Mouse (Mus musculus) lung, postnatal 0 days (tissue): ENCODE results near the gene Chst8. TPM values are rescaled to one million over a fixed set of nuclear protein-coding genes. Genes with fewer than 3 reads are reported as not detected.

Source experiments
- ATAC-seq: fragments of 200-750 bp; cut with Nextera tagmentation; 2 replicates; pipeline ENCODE4 v1.8.0; 2017; ENCODE audit warnings: moderate library complexity
- DNase-seq: peaks from one replicate; pipeline ENCODE4 v3.0.0-alpha.2; 2016; ENCODE audit warnings: low spot score
- H3K27ac ChIP-seq: fragments of 300-500 bp; sonication (generic); 2 replicates; pipeline ENCODE4 v1.5.1; 2014; ENCODE audit warnings: antibody characterized with exemption, mild to moderate bottlenecking, low read length, mixed read lengths
- H3K27me3 ChIP-seq: fragments of 300-500 bp; sonication (generic); replicated peaks from 2 replicates; pipeline ENCODE4 v1.6.1; 2014; ENCODE audit warnings: low read length, mixed read lengths; ENCODE audit not compliant: insufficient read depth
- H3K36me3 ChIP-seq: fragments of 300-500 bp; sonication (generic); 2 replicates; pipeline ENCODE4 v1.6.1; 2014; ENCODE audit warnings: low read length, mixed read lengths; ENCODE audit not compliant: insufficient read depth
- H3K4me1 ChIP-seq: fragments of 300-500 bp; sonication (generic); 2 replicates; pipeline ENCODE4 v1.6.1; 2014; ENCODE audit warnings: antibody characterized with exemption, low read depth, low read length, mixed read lengths; ENCODE audit not compliant: insufficient read depth
- H3K4me2 ChIP-seq: fragments of 300-500 bp; sonication (generic); replicated peaks from 2 replicates; pipeline ENCODE4 v1.6.1; 2014; ENCODE audit warnings: low read depth, mild to moderate bottlenecking, low read length, moderate library complexity, mixed read lengths
- H3K4me3 ChIP-seq: fragments of 300-500 bp; sonication (generic); 2 replicates; pipeline ENCODE4 v1.5.1; 2014; ENCODE audit warnings: low read depth, low read length
- H3K9ac ChIP-seq: fragments of 300-500 bp; sonication (generic); replicated peaks from 2 replicates; pipeline ENCODE4 v1.6.1; 2014; ENCODE audit warnings: low read depth, mild to moderate bottlenecking
- H3K9me3 ChIP-seq: fragments of 300-500 bp; sonication (generic); 2 replicates; pipeline ENCODE4 v1.6.1; 2016; ENCODE audit warnings: low read length, mixed read lengths
- CTCF ChIP-seq: IDR thresholded peaks from 2 replicates; pipeline ENCODE4 v1.5.1; 2016; ENCODE audit warnings: antibody characterized with exemption, mild to moderate bottlenecking
- EP300 ChIP-seq: IDR thresholded peaks from 2 replicates; pipeline ENCODE4 v1.6.1; 2016; ENCODE audit warnings: antibody characterized with exemption, mild to moderate bottlenecking, control low read depth
- WGBS: fragments of 180-500 bp; shearing (Covaris S2); extraction: QIAGEN DNeasy Blood & Tissue Kit; methylation state at CpG from one replicate; pipeline ENCODE4 v1.1.7; 2014; 5-methylcytosine and 5-hydroxymethylcytosine counted together
- polyA plus RNA-seq: library from polyadenylated mRNA; unstranded; fragments of >200 nt; fragmentation: Nextera tagmentation; extraction: Ambion mirVana; gene quantifications from 2 replicates; pipeline ENCODE4 v1.2.1, GENCODE M21; 2015

The Chst8 gene
- polyA plus RNA-seq, 1 experiment from 2014 or later, result 5.9 TPM

GRCm38 (mm10) chr7:34744994-34745393 lies 67.5 kb downstream of the Chst8 start:
- no peak for DNase-seq
- WGBS, result 54% methylated on average over 8 of the region's 8 CpGs
- Histone ChIP-seq H3K4me3 (no peak overlapping the region), H3K9me3 (no peaks in the 10 kb centered on the region), H3K36me3 (no peaks in the 10 kb centered on the region), H3K27ac (peak overlapping the region; percentile 87), H3K9ac (no peak overlapping the region), H3K27me3 (no peaks in the 10 kb centered on the region), H3K4me1 (no peaks in the 10 kb centered on the region), H3K4me2 (no peak overlapping the region)
- TF ChIP-seq CTCF, result no peak
- no peak; the same call in 1 of the 2 replicates for TF ChIP-seq EP300
- peak; percentile 36 for ATAC-seq

GRCm38 (mm10) chr7:34743411-34744085 lies 69.0 kb downstream of the Chst8 start:
- no peak overlapping the region for H3K4me3 ChIP-seq
- no peak overlapping the region for H3K4me2 ChIP-seq
- no peak overlapping the region for H3K9ac ChIP-seq
- no peak for TF ChIP-seq EP300
- no peak for TF ChIP-seq CTCF
- H3K27ac ChIP-seq, result no peak overlapping the region
- ATAC-seq, result no peak
- DNase-seq, result no peak
- no peaks in the 10 kb centered on the region for H3K27me3 ChIP-seq
- H3K4me1 ChIP-seq, result no peaks in the 10 kb centered on the region
- no peaks in the 10 kb centered on the region for H3K9me3 ChIP-seq
- no peaks in the 10 kb centered on the region for H3K36me3 ChIP-seq
- WGBS, result 77% methylated on average over 8 of the region's 8 CpGs

- Histone ChIP-seq H3K9me3 (no peaks in the 10 kb centered on the region), H3K4me1 (no peaks in the 10 kb centered on the region), H3K9ac (no peak overlapping the region), H3K27ac (no peak overlapping the region), H3K36me3 (no peaks in the 10 kb centered on the region), H3K4me2 (no peak overlapping the region), H3K27me3 (no peaks in the 10 kb centered on the region), H3K4me3 (no peak overlapping the region)
- TF ChIP-seq CTCF (no peak), EP300 (no peak)
- DNase-seq, result no peak
- 96% methylated on average over 8 of the region's 8 CpGs for WGBS
- ATAC-seq, result no peak
Observed at GRCm38 (mm10) chr7:34739371-34739770, 73.1 kb downstream of the Chst8 start.

- no peak for DNase-seq
- Histone ChIP-seq H3K4me2 (no peak overlapping the region), H3K27ac (no peak overlapping the region), H3K36me3 (no peaks in the 10 kb centered on the region), H3K9me3 (no peaks in the 10 kb centered on the region), H3K4me1 (no peaks in the 10 kb centered on the region), H3K9ac (no peak overlapping the region), H3K27me3 (no peaks in the 10 kb centered on the region), H3K4me3 (no peak overlapping the region)
- 72% methylated on average over 6 of the region's 6 CpGs for WGBS
- ATAC-seq, result no peak
- TF ChIP-seq CTCF (no peak), EP300 (no peak)
Observed at GRCm38 (mm10) chr7:34737206-34737605, 75.3 kb downstream of the Chst8 start.

- Histone ChIP-seq H3K27me3 (no peaks in the 10 kb centered on the region), H3K4me1 (no peaks in the 10 kb centered on the region), H3K9me3 (no peaks in the 10 kb centered on the region), H3K9ac (no peak overlapping the region), H3K4me3 (no peak overlapping the region), H3K27ac (no peak overlapping the region), H3K36me3 (no peaks in the 10 kb centered on the region), H3K4me2 (no peak overlapping the region)
- TF ChIP-seq EP300 (no peak), CTCF (no peak)
- DNase-seq (no peak), ATAC-seq (no peak)
- WGBS, result 79% methylated on average over 6 of the region's 6 CpGs
Observed at GRCm38 (mm10) chr7:34734348-34734747, 78.2 kb downstream of the Chst8 start.

- Histone ChIP-seq H3K4me2 (no peak overlapping the region), H3K27ac (no peak overlapping the region), H3K9ac (no peak overlapping the region), H3K27me3 (no peaks in the 10 kb centered on the region), H3K36me3 (no peaks in the 10 kb centered on the region), H3K9me3 (no peaks in the 10 kb centered on the region), H3K4me1 (no peaks in the 10 kb centered on the region), H3K4me3 (no peak overlapping the region)
- ATAC-seq (no peak), DNase-seq (no peak)
- no peak for TF ChIP-seq EP300
- no peak for TF ChIP-seq CTCF
- WGBS, result 41% methylated on average over 6 of the region's 6 CpGs
Observed at GRCm38 (mm10) chr7:34728931-34729330, 83.6 kb downstream of the Chst8 start.
